Mouse (Mus musculus): ENCODE measurements at regions not wholly inside any gene's neighbourhood (a gene's known extent, or its start where the extent isn't known, plus 50 kb on each side); places are given as distances from the start of the nearest gene placed in this dataset.

DNA sequence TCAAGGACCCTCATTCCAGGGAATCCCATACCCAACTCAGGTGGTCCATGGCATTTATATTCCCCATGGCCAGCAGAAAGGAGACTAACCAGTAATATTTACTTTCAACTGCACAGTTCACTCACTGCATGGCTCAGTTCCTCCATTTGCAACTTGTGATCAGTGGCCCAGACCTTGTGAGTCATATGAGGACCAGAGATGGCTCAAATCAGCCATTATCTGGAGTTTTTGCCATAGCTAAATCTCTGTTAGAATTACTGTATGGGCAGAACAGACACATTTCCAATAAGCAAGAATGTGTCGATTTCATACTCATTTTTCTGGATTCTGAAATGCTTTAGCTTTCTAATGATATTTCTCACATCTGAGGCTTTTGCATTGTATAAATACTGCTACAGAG is 894.4 kb upstream of the Lrrc6 start:
- no peak for TF ChIP-seq CTCF (IDR thresholded peaks at IDR 0.05; ENCODE audit: low read depth)
- TF ChIP-seq EP300 (IDR thresholded peaks at IDR 0.05; ENCODE audit: low read depth) = no peak

Measured in heart, postnatal 0 days (tissue).